Mouse (Mus musculus) testis, postnatal 14 days (tissue): ENCODE measurements around the gene Myom1.

Experiments
- DNase-seq: peaks from one replicate; pipeline ENCODE4 v3.0.0; 2021; ENCODE audit warnings: low spot score

The Myom1 gene

DNA sequence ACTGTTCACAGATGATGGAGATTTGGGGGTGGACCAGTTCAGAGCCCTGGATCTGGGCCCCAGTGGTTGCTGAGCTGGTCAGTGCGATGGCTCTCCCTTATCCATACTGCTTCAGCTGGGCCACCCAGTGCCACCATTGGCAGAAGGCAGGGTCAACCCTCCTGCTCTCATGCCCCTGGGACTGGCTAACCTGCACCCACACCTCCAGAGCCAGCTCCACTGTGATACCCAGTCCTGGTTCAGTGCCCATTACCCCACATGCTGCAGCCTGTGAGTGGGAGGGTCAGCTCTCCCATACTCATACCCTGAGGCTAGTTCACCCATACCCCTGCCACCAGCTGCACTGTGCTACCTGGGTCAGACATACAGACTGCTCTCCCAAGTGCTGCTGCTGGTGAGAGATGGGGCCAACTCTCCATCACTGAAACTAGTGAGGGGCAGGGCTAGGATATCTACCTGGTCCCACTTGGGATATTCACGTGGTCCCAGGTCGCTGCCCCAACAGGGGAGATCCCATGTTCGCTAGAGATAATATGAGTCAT is 15.1 kb downstream of the Myom1 start:
- DNase-seq = no peak

DNA sequence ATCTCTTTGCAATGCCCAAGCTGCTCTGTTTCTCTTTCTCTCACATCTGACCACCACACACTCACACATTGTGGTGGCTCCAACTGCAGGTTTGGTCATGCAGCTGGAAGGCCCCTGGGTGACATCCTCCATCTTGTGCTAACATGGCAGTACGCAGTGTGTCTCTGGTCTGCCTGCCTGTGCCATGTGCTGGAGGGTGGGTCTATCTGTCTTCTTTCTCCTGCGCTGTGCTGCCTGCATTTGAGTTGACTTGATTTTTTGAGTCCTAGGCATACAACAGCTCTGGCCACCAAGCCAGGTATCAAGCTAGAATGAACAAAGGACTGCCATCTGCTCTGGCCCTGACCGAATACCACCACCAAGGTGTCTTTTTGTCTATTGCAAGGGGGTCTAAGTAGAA is 15.7 kb downstream of the Myom1 start:
- DNase-seq = no peak

DNA sequence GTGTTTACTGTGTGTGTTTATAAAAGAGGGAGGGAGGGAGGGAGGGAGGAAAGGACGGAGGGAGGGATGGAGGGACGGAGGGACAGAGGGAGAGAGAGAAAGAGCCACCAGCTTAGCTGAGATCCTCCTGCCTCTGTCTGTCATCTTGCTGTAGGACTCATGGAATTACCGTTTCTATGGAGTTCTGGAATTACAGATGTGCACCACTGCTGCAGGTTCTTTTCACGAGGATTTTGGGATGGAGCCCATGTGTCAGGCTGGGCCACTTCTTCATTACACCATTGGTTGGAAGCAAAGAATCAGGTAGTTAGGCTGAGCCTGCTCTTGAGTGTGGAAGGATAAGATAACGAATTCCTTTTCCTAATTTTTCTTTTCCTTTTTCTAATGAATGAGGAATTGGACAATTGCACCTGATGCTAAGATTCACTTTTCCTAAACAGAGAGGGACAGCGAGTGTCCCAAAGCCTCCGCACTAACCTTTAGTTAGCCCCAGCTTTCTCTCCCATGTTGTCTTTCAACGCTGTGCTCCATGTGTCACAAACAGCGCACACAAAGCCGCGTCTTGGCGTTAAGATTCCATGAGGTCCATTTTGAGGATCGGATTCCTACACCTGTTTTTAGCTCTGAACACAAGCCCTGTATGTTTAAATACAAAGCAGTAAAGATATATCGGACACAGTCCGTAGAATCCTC is 16.3 kb downstream of the Myom1 start:
- DNase-seq = no peak

DNA sequence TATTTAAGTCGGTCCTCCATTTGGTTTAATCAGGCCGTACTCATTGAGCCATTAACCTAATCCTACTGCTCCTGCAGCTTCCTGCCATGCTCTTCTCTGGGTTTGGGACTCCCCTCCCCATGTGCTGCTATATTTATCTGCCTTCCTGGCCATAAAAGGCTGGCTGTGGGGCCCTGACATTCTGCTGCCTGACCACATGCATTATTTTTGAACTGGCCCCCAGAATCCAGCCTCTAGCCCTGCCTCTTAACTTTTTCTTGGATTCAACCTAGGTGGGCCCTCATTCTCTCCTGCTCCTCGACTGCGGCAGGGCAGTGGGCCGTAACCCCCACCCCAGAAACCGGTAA is 16.8 kb downstream of the Myom1 start:
- no peak for DNase-seq

DNA sequence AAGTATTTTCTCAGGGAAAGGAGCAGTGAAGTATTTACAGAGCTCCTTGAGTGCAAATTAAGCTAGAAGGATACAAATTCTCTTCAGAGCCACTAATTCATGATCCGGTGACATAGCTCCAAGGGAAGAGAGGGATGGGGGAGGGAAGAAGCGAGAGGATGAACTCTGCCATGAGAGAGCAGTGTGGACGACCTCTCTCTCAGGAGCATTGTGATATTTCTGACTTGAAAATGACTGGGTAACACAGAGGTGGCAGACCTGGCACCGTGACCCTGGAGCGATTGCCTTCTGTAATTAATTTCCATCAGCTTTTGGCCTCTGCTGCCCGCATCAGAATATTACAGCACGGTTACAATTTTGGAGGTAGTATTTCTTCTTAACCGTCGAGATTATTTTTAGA is 17.4 kb downstream of the Myom1 start:
- DNase-seq = no peak

DNA sequence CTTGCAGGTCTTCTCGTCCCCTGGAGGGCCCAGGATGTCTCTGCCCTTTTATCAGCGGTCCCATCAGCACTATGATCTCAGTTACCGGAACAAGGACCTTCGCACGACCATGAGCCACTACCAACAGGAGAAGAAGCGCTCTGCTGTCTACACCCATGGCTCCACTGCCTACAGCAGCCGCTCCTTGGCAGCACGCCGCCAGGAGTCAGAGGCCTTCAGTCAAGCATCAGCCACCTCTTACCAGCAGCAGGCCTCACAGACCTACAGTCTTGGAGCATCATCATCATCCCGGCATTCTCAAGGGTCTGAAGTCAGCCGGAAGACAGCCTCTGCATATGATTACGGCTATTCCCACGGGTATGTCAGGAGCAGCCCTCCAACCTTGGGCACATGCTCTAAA is 20.4 kb downstream of the Myom1 start:
- no peak for DNase-seq

DNA sequence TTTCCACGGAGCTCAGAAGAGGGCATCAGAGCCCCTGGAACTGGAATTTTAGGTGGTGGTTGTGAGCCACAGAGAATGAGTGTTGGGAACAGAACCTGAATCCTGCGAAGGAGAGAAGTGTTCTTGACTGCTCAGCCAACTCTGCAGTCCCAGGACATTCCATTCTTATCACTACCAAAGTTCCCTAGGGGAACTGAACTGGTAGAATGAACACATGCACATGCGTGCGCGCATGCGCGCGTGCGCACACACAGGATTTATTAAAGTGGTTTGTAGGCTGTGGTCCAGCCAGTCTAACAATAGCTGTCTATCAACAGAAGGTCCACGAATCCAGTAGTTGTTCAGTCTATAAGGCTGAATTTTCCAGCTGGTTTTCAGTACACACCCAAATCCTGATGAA is 21.6 kb downstream of the Myom1 start:
- no peak for DNase-seq

DNA sequence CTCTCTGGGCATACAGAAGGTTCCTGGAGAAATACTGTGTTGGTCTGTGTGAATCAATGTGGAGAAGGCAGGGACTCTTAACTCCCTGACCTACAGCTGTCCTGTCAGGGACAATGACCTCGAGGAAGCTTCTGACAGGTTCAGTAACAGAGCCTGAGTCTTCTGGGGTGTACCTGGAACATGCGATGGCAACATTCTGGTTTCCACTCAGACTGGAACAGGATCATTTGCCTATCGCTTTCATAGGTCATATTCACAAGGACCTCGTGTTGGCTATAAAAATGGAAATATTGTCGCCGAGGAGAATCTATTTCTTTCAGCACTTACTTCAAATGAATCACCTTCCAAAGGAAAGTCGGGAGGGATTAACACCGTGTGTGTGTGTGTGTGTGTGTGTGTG is 23.5 kb downstream of the Myom1 start:
- DNase-seq = no peak

DNA sequence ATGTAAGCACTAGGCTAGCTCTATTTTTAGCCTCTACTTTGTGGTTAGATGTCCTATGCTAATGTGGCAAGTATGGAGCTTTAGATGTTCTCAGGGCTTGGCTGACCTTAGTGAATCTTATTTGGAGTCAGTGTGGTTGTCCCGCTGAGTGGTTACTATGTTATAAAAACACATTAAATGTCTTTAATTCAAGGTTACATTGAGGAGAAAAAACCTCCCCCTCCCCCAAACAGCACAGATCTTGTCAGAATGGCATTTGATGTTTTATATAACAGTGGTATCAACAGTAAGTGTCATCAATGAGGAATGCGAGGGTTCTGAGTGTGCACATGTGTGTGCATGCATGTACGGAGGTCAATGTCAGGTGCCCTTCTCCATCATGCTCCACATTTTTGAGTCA is 24.8 kb downstream of the Myom1 start:
- no peak for DNase-seq

DNA sequence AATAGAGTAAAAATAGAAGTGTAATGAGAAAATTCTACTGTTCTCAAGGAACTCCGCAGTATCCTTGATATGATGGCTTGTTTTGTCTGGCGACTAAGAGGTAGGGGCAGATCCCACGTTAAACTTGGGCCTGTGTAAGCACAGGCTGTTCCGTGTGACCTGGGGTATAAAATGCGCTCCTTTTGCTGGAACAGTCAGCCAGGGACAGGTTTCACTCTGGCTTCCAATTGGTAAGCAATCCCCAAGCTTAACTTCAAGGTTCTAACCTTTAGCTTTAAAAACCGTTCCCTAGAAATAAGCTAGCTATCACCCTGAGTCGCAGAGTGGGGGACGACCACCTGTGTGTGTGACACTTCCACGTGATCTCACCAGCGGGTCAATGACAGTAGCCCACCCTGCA is 30.3 kb downstream of the Myom1 start:
- DNase-seq = no peak

DNA sequence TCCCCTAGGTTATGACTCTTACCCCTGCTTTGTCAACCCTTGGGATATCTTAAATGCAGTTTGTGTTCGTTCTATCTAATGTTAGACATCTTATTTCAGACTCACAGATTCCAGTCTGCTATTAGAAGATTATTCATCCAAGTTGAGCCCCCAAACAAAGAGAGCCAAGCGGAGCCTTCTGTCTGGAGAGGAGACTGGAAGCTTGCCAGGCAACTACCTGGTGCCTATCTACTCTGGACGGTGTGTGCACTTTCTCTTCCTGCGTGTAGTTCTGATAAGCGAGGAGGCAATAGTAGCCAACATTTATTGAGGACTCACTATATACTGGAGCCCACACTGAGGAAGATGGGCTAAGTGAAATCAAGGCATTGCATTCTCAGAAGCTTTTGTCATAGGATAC is 32.0 kb downstream of the Myom1 start:
- DNase-seq = no peak

DNA sequence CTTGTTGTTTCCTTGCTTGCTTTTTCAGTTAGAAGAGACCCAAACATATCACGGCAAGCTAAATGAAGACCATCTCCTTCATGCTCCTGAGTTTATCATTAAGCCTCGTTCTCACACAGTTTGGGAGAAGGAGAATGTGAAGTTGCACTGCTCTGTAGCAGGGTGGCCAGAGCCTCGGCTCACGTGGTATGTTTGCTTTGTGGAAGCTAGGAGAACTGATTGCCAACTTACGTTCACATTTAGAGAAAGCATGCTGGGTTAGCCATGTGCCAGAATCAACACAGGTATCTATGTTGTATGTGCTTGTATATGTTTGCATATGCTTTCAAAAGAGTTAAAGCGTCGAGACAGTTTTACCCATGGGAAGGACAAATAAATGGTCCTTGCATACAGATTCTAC is 34.8 kb downstream of the Myom1 start:
- DNase-seq = no peak

DNA sequence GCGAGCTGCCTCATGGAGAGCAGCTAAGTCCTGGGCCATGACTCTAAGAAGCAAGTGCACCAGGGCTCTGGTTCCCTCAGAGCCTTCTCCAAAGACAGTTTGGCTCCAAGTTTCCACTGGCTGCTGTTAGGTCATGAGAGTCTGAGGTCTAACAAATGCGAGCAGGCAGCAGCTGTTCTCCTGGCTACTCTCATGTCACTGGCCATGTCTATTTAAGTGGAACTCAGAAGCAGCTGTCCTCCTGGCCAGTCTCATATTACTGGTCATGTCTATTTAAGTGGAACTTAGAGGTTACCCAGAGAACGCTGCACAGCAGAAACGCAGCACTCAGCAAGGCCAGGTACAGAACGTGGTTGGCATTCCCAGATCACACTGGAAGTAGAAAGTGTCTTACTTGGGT is 36.4 kb downstream of the Myom1 start:
- DNase-seq = no peak

DNA sequence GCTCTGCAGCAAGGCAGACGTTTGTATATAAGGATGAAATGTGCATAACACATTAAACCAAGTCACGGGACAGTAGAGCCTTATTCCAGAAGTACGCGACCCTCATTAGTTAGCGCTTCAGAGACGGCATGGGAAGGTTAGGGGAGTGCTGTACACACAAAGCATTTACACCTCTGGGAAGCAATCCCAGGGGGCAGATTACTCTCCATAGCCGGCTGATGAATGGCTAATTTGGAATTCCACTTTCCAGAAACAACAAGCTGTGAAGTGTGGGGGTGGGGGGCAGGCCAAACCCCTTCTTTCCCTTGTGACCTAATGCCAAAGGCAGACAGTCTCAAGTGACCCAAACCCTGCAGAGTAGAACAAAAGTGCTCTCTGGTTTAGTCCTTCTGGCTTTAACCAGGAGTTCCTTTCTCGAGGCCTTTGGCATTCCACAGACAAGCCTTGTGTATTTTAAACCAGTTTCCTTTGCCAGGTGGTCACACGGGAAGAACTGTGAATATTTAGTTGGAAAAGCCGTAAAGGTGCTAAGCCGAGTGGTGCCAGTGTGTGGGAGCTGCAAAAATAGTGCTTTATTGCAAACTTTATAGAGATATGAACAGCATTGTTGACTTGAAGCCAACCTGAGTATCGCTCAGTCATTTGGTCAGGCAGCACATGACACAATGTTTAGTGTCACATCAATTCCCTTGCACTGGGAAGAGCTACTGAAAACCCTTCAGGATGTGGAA is 37.6 kb downstream of the Myom1 start:
- DNase-seq = no peak

DNA sequence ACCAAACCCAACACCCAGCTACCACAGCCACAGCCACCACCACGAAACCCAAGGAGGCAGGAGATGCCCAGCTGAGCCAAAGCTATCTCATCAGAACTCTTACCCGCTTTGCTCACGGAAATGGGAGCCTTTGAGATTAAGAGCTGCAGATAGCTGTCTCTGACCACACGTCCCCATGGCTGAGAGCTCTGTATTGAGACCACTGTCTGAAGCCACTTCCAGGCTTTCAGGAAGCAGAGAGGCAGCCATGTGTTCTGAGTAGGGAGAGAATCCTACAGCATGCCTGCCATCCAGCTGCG is 38.1 kb downstream of the Myom1 start:
- no peak for DNase-seq

DNA sequence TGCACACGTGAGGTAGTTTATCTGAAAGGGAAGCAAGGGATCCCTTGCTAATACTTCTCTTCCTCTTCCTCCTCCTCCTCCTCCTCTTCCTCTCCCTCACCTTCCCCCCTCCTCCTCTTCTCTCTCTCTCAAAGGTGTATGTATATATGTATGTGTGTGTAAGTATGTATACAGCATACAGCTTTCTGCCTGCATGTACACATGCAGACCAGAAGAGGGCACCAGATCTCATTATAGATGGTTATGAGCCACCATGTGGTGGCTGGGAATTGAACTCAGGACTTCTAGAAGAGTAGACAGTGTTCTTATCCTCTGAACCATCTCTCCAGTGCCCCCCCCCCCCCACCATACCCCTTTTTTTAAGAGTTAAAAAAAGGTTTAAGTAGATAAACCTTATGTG is 40.2 kb downstream of the Myom1 start:
- no peak for DNase-seq

DNA sequence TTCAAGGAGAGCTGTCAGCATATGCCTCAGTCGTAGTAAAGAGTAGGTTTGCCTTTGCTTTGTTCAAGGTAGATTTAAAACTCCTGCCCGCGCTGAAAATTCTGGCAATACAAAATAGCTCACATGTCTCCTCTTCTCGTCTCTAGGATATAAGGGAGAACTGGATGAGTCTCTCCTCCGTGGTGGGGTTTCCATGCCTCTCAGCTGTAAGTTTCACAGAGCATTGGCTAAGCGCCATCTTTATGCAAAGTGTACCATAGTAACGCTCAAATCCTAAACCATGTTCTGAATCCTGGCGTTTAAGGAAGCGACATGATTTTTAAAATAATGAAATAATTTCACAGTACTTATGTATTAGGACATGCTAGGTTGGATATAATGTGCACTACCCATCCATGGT is 43.2 kb downstream of the Myom1 start:
- no peak for DNase-seq

DNA sequence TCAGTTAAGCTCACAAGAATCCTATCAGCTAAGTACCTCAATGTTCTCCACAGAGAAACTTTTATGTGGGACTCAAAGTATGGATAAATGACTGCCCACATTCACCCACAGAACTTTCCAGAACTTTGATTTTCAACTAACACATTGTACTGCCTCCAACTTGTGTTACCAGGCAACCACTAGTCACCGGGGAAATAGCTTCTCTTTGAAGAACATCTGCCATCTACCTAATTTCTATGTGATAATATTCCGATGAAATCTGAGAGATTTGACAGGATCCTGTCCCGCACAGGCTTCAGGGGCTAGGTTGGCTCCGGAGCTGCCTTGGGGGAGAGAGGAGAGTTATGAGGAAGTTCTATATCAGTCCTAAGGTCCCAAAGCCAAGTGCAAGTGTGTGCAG is 44.4 kb downstream of the Myom1 start:
- DNase-seq = no peak

DNA sequence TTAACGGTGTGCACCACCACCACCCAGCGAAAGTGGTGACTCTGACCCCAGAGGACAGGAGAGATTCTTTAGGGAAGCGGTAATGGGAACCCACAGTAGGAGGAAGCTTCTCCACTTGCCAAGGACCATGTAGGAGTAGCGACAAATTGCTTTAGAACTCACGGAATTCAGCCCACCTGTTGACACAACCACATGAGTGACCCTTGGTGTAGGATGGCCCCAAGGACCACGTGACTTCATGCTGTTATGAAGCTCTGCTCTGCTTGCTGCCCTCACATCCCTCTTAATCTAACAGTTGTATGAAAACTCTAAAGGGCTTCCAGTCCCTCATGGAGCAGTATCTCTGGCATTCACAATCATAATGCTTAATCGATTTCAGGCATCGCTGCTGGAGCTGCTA is 46.9 kb downstream of the Myom1 start:
- DNase-seq = no peak

DNA sequence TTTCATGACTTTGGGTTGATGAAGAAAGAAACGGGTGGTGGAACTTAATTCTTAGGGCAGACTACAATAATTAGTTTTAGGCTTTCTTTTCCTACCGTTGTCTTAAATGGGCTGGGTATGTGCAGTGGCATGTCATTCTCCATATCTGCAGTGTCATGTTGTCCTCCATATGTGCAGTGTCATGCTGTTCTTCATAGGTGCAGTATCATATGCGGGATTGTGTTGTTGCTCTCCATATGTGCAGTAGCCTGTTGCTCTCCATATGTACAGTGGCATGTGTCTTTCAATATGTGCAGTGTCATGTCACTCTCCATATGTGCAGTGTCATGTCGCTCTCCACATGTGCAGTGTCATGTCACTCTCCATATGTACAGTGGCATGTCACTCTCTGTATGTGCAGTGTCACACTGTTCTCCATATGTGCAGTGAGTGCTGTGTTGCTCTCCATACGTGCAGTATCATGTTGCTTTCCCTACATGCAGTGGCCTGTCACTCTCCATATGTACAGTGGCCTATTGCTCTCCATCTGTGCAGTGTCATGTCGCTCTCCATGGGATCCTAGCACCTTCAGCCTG is 50.8 kb downstream of the Myom1 start:
- no peak for DNase-seq

DNA sequence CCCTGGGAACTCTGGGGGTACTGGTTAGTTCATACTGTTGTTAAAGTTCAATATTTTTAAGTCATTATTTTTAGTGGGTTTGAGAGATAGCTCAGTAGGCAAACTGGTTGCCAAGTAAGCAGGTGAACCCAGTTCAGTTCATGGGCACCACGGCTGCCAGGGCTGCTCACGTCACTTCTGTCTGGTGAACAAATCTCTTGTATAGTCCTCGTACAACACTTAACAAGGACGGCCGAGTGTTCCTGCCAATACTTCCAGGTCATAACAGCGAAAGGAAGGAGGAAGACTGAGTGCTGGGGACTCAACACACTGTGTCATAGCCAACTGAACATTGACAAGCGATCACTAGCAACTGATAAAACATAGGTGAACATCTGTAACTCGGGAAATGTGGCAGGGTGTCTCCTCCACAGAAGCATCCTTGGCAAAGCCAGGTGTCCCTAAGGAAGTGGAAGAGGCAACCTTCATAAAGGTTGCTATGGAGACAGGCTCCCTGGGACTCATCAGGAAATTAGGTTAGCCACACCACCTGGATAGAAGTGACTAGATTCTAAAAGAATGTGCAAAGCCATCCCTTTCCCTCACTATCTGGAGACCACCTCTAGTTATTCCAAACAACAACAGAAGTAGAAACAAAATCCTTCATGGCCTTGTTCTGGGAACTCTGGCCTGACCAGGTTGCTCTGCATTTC is 52.9 kb downstream of the Myom1 start:
- no peak for DNase-seq

DNA sequence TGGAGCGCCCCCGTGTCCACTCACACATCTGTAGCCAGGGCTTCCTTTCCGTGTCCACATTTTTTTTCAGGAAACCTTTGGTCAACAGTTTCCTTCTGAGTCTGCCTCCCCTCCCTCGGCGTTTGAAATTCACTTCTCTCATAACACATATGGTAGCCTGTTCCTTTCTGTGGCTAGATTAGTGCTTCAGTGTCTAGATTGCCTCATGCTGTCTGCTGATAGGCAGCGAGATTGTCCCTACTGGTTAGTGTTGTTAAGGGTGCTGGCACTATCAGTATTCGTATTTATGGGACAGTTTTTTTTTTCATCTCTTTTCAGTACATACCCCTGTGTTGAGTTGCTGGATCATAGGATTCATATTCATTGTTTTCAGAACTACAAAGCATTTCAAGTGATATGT is 54.0 kb downstream of the Myom1 start:
- DNase-seq = no peak

DNA sequence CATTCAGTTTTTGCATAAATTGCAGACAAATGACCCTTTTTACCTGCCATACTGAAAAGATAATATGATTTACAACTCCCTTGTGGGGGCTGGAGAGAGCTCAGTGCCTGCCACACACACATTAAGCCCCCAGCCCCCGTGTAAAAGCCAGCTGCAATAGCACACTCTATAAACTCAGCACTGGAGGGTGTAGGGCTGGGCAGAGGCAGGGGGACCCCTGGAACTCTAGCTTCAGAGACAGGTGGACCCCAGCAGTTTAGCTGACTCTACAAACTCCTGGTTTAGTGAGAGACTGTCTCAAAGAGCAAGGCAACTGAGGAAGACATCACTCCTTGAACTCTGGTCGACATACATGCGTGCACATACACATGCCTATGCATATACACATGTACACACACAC is 55.3 kb downstream of the Myom1 start:
- DNase-seq = no peak
